Mouse (Mus musculus) CD4-positive, CD25-positive, alpha-beta regulatory T cell, adult 2 months (primary cell): ENCODE data around the gene Cfb.
"Not testable (repeated sequence)": the region's sequence is repeated elsewhere in the genome, so short reads cannot be mapped to it uniquely, and the experiment has no call there.

Experiments
- DNase-seq: peaks from one replicate; pipeline ENCODE4 v3.0.0-alpha.2; 2012; ENCODE audit warnings: low read depth, low spot score

Gene Cfb

DNA sequence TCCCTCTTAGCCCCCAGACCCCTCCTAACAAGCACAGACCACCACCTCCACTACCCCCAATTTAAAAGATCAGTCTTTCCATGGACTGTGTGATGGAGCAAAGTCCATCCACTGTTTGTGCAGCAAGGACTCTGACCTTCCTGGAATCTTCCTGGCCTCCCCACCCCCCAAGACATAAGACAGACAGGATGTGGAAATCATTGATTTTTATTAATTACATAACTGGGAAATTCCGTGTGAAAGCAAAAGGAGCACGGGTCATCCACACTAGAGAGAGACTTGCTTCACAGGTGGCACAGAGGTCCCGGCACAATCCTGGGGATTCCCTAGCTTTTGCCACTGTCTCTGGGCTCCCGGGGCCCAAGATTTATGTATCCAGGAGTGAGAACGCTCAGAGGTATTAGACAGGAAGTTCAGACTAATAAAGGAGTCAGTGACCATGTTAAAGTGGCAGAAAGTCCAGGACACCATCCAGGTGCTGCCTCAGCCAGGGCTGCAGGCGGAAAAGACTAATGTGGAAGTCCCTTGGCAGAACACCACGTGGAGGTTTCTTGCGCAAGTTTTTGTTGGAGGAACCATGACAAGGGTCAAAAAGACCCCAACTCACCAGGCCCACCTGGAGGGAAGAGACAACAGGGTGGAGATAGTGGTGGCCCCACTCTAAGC, at the start of gene Cfb:
TSS of gene Cfb (minus strand) at position 103 of the 666 bp plus-strand sequence.
- no peak for DNase-seq

- DNase-seq, result peak; percentile 94
These were observed 49.6 kb upstream of the Cfb start for GRCm38 (mm10) chr17:34911945-34912351.

- DNase-seq, result no peak
These were observed 48.7 kb upstream of the Cfb start for GRCm38 (mm10) chr17:34910982-34911381.

- DNase-seq, result no peak
These were observed 40.6 kb upstream of the Cfb start for GRCm38 (mm10) chr17:34902895-34903294.

- DNase-seq, result not testable (repeated sequence)
These were observed 39.6 kb upstream of the Cfb start for GRCm38 (mm10) chr17:34901948-34902347.

GRCm38 (mm10) chr17:34900826-34901225, 38.5 kb upstream of the Cfb start:
- not testable (repeated sequence) for DNase-seq

DNA sequence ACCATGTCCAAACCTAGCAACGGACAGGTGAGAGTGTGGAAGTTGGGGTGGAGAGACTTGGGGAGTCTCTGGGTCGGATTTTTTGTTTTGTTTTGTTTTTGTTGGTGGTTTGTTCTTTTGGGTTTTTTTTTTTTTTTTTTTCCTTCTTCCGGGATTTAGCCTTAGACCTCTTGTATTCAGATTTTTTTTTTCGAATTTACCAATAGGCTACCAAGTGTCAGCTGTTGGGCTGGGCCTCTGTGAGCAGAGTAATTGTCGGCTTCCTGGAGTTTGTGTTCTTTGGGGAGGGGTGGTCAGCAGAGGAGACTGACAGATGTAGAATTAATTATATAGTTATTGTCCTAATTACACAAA, 37.5 kb upstream of the Cfb start:
- peak; percentile 51 for DNase-seq

DNA sequence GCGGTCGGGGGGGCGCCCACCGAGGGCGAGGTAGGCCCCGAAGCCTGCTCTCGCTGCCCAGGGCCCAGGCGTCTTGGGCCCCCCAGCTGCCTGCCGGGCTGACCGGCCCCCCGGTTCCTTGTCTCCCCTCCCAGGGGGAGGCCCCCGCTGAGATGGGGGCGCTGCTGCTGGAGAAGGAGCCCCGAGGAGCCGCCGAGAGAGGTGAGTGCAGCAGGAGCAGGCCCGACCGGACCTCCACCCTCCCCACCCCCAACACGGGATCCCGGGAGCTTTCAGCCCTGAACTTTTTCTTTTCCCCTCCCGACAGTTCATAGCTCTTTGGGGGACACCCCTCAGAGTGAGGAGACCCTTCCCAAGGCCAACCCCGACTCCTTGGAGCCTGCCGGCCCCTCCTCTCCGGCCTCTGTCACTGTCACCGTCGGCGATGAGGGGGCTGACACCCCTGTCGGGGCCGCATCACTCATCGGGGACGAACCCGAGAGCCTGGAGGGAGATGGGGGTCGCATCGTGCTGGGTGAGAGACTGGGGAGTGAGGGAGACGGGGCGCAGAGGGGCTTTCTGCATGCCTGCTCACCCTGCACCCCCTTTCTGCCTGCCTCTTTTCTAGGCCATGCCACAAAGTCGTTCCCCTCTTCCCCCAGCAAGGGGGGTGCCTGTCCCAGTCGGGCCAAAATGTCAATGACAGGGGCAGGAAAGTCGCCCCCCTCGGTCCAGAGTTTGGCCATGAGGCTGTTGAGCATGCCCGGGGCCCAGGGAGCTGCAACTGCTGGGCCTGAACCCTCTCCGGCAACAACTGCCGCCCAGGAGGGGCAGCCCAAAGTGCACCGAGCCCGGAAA, 37.0 kb upstream of the Cfb start:
- DNase-seq, result peak; percentile 52

- DNase-seq, result peak; percentile 51
These were observed 36.4 kb upstream of the Cfb start for GRCm38 (mm10) chr17:34898706-34899052.

GRCm38 (mm10) chr17:34898160-34898586, 35.9 kb upstream of the Cfb start, which contains the start of the genes C2 and Ehmt2:
TSS of gene C2 (minus strand) at chr17:34898265.
TSS of gene Ehmt2 (plus strand) at chr17:34898469.
- DNase-seq, result peak; percentile 84

DNA sequence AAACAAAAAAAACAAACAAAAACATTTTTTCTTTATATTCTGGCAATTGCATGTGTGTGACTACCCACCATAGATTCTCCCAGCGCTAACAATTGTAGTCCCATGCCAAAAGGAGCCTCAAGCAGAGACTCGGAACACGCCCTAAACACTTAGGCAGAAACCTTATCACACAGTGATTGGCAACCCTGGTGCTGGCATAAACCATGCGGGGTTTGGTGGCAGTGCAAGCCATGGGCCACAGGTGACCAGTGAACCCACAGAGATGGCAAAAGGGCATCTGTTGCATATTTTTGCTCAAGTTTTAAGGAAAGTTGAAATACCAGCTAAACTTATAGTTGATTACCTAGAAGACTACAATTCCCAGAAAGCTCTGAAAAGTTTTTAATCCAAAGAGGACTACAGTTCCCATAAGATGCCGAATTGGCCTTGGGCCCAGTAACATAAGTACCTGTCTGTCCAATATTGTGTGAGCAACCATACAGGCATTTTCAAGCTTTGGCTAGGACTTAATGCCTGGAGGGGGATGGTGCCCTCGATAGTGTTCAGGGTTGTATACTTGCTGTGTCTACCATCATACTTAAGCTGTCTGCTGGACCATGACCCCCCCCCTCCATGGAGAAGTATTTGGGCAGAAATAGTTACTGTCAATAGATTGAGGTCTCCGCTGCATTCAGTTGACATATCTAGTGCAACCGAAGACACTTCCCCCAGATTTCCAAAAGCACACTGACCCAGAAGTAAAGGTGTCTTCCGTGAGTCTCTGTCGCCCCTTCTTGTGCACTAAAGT, 35.2 kb upstream of the Cfb start:
- DNase-seq, result no peak

GRCm38 (mm10) chr17:34896366-34896765, 34.0 kb upstream of the Cfb start:
- peak; percentile 70 for DNase-seq

GRCm38 (mm10) chr17:34895724-34896123, 33.4 kb upstream of the Cfb start:
- DNase-seq, result no peak

DNA sequence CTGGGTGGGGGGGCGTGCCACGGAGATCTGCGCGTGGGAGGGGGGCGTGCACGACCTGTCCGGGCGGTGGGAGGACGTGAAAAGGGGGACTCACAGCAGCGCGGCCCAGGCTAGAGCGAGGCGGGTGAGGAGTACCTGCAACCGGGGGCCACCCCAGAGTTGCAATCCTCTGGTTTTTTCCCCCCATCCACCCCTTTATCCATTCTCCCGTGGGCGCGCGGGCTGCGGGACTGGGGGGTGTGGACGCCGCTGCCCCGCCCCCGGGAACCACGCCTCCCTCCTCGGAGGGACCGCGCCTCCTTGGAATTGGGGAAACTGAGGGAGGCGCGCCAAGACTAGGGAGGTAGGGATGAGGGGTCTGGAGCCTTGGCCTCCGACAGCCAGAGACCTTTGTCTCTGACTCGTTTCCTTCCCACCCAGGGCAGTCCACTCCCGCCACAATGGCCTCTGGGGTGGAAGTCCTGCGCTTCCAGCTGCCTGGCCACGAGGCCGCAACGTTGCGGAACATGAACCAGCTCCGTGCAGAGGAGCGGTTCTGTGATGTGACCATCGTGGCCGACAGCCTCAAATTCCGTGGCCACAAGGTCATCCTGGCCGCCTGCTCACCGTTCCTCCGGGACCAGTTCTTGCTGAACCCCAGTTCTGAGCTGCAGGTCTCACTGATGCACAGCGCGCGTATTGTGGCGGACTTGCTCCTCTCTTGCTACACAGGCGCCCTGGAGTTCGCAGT, 32.6 kb upstream of the Cfb start:
- DNase-seq, result peak; percentile 44

DNA sequence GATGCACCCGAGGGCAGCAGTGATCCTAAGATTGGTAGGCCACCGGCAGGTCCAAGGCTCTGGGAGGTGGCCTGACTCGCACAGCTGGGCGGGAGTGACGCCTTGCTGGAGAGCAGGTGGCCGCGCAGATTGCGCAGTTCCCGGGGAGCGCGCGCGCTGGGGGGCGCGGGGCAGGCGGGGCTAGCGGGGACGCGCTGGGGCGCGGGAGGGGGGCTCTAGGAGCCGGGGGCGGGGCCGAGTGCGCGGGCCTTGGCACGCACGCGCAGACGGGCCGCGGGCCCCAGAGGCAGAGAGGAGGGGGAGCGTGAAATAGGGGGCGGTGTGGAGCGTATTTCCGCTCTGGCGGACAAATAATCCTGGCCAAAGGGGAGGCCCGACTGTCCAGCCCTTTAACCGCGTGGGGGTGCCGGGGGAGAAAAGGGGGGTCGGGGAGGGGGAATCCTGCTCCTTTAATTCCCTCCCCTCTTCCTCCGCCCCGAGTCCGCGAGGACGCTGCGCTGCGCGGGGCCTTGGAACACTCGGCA, 31.8 kb upstream of the Cfb start:
- peak; percentile 93 for DNase-seq

GRCm38 (mm10) chr17:34893072-34893824, 30.9 kb upstream of the Cfb start:
- no peak for DNase-seq

DNA sequence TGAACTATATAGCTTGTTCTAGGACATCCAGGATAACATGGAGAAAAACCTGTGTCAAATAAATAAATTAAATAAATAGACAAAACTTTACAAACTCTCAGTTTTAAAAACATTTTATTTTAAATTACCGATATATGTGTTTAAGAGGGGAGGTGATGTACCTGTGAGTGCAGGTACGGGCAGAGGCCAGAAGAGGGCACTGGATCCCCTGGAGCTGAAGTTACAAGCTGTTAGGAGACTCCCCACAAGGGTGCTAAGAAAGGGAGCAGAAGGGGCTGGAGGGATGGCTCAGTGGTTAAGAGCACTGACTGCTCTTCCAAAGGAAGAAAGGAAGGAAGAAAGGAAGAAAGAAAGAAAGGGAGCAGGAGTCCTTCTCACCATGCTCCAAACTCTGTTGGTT, 29.1 kb upstream of the Cfb start:
- DNase-seq, result peak; percentile 40

DNA sequence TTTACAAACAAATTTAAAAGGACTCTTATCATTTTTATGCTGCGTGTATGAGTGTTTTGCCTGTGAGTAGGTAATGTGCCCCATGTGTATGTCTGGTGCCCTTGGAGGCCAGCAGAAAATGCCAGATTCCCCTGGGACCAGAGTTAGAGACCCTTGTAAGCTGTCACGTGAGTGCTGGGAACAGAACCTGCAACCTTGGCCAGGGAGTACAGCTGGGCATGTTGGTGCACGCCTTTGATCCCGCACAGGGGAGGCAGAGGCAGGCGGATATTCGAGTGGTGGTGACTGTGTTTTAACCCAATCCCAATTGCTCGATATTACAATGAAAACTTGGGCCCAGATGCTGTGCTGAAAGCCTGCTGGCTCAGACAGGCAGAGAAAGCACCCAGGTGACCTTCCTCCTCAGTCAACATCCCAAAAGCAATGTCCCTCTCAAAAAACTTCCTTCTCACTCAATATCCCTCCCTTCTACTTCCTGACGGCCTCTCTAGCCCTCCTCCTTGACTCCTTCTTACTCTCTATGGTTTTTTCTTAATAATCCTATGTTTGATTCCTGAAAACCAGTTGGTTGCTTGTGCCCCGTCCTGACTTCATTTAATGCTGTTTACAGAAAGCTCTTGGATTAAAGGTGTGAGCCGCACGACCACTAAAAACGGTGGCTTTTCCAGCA, 27.9 kb upstream of the Cfb start:
- DNase-seq, result no peak

- no peak for DNase-seq
These were observed 25.6 kb upstream of the Cfb start for GRCm38 (mm10) chr17:34887942-34888341.

GRCm38 (mm10) chr17:34885615-34886014, 23.3 kb upstream of the Cfb start:
- no peak for DNase-seq
